Mouse (Mus musculus) cerebellum, postnatal 10 days (tissue): ENCODE measurements around the gene Prkar2a.

Source experiments
- DNase-seq, 2 experiments: peaks; one replicate each; pipeline ENCODE4 v3.0.0; 2021; ENCODE audit warnings: mixed read lengths in 2 of 2

Prkar2a gene

DNA sequence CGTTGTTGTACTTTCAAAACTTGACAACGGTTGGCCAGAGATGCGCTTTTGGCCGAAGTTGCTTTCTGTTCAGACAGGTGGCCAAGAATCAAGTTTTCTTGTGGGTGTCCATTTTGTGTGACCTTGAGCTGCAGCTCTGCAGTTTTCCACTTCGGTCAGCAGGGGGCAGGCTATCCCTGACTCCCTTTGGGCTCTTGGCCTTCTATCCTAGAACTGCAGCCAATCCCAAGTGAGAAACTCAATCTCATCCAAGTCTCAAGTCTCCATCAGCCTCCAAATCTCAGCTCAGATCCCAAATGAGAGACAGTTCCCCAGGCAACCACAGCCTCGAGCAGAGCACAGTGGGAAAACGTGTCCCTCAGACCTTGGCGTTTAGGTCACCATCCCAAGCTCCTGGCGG, 64.2 kb downstream of the Prkar2a start:
- peak; percentile 86 to 88 for DNase-seq

DNA sequence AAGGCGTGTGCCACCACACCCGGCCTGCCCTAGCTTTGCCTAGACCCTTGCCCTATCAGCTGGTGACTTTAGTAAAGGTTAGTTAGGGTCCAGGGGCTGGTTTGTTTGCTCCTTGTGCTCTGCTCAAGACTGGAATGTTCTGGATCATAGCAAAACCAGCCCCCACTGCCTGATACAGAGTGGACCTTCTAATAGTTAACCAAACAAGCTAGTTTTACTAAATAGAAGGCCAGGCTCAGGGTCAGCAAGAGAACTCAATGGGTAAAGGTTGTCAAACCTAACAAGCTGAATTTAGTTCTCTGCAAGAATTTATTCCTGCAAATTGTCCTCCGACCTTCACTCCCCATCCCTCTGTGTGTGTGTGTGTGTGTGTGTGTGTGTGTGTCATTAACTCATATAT, 64.9 kb downstream of the Prkar2a start:
- no peak for DNase-seq

DNA sequence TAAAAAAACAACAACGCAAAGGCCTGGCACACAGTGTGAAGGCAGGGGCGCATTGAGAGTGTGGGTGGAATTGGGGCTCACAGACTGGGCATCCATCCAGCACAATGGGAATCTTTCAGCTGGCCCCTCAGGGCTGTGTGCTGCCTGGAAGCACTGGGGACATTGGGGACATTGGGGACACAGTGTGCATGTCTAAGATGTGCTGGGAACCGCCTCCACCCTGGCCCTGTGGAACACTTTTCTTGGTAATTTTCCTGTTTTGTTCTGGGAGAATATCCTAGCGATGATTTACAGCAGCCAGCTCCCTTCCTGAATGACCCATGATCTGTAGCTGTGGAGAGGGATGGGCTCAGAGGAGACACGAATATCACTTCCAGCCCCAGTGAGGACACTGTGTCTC, 65.3 kb downstream of the Prkar2a start:
- DNase-seq: peak in 1 of 2 experiments; percentile 44

DNA sequence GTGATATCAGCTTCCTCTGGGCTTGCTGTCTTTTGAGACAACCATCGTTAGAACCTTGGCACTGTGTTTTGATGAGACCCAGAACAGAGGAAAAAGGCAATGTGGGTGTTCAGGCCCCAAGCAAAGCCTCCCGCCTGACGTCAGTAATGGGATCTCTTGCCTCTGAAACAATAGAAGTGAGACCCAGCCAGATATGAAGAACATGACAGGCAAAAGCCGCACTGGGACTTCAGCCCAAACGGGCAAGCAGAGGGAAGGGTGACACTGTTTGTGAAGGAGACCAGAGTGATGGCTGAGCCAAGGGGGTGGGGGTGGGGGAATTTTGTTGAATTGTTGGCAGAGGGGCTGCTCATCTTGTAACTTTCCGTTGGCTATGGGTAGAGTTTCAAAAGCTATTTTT, 68.3 kb downstream of the Prkar2a start:
- no peak for DNase-seq

DNA sequence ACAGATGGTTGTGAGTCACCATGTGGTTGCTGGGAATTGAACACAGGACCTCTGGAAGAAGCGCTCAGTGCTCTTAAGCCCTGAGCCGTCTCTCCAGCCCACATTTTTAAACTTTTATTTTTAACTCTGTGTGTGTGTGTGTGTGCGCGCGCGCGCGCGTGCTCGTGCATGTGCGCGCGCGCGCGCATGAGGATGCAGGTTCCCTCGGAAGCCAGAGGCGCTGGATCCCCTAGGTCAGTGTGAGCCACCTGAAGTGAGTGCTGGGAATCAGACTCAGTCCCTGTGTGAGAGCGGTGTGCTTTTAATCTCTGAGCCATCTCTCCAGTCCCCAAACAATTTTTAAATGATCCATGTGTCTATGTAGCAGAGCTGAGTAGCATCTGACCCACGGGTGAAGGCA, 70.0 kb downstream of the Prkar2a start:
- DNase-seq: no peak

DNA sequence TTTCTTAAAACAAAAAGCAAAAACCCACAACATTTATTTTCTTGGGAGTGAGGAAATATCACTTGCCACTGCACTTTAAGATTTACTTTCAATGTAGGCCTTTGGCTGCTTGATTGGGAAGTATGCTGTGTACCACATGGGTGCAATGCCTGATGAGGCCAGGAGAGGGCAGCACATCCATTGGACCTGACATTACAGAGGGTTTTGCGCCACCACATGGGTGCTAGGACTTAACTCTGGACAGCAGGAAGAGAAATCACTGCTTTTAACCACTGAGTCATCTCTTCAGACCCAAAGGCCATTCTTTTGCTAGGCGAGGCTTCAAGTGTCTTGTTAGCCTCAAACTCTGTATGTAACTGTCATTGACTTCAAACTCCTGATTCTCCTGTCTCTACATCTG, 70.7 kb downstream of the Prkar2a start:
- peak; percentile 69 to 75 for DNase-seq

DNA sequence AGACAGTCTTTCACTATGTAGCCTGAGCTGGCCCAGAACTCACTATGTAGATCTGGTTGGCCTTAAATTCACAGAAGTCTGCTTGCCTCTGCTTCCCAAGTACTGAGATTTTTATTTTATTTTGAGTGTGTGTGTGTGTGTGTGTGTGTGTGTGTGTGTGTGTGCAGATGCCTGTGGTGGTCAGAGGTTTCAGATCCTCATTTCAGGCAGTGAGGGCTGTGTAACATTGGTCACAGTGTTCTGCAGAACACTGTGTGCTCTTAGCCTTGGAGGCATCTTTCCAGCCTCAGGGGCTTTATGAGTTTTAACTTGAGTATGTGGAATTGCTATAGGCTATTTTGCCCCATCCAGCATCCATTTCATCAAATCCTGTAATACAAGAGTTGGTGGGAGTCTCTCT, 72.4 kb downstream of the Prkar2a start:
- DNase-seq: no peak

DNA sequence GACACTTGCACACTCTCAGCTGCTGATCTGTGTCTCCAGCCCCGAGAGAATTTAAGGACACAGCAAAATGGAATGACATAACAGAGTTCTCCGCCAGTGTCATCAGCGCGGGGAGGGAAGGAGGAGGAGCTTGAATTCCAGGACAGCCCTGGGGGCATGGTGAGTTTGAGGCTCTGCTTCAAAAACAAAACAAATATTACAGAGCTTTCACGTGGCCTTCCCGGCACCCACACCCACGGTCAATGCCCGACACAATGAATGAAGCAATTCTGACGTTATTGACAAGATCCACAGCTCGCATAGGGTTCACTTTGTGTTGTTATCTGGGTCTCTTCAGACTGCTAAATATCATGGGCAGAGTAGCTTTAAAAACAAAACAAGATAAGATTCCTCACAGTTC, 75.9 kb downstream of the Prkar2a start:
- DNase-seq: no peak

DNA sequence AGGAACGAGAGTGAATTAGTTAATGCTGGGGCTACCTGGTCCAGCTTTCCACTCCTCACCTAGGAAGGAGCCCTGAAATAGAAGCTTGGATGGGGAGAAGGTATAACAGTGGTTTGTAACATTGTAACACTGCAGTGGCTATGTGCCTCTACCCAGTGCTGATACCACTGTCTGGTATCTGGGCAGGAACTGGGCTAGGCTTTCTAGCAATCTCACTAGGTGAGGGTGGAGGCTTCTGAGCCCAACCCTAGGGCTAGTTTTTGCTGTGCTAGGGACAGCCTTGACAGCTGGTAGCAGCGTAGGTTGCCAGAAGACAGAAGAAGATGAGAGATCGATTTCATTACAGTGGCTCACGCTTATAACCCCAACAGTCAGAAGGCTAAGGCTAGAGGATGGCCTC, 87.5 kb downstream of the Prkar2a start:
- no peak for DNase-seq

DNA sequence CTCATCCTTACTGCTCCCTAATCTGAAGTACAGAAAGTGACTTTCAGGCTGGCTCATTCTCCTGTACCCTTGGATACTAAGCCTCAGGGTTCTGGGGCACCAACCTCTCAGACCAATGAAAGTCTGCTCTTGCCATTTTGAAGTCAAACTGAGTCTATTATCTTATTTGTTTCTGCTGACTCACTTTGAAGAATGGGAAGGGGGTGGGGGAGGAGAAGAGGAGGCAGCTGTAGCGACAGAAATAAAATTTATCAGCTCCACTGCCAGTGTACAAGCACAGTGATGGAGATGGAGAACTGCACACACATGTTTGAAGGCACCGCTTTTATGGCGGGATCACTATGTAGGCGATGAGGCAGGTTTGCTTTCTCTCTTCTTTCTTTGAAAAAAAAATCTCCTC, 88.2 kb downstream of the Prkar2a start:
- no peak for DNase-seq

DNA sequence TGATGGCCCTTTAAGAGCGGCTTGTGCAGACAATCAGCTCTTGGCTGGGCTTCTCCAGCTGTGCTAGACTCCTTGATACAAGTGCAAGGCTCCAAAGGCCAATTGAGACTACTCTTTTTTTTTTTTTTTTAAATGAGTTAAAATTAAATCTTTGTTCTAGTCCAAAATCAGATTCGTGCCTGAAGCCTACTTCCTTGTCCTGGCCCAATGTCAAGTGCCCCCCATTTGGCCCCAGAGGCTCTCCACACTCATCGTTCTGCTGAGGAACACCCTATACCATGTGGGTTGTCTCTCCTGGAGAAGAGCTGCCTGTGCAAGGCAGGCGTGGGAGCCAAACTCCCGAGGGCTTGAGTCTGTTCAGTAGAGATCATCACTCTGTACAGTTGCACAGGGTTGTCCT, 91.8 kb downstream of the Prkar2a start:
- no peak for DNase-seq

DNA sequence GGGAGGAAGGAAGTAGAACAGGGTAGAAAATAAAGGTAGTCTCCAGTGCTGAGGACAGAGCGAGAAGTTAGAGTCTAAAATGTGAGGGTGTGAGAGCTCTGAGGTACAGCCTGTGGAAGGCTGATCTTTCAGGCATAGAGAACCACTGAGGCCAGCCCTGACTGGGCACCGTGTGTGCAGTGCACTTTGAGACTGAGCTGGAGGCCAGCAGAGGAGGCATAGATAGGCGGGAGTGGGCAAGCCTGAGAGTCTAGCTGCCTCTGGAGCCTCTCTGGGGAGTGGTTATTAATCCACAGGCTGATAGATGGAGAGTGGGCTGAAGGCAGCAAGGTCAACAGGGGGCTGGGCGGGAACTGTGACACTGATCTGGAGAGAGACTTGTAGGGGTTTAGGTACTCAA, 92.8 kb downstream of the Prkar2a start:
- DNase-seq: no peak

DNA sequence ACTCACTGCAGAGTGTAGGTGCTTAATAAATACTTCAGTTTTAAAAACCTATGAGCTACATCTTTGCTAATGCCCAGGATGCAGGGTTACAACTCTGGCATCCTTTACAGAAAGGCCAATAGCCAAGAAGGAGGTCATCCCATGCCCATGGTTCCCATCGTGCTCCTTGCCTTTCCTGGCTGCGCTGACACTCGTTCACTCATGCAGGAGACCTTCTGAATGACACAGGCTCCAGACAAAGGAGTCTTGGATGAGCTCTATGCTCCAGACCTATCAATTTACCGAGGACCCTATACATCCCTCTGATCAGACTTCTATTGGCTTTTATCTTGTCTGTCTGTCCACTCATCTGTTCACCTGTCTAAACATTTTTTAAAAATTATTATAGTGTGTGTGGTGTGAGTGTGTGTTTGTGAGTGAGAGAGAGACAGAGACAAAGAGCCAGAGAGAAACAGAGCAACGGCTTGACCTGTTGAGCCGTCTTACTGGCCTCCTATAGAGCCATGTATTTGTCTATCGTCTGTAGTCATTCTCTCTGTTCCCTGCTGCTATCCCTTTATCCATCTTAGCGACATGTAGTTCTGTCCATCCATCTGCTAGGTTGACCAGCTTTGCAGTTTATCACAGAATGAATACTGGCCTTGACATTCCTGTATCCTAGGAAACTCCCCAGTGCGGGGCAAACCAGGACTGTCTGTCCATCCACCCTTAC, 93.9 kb downstream of the Prkar2a start:
- DNase-seq: peak; percentile 60 to 69

DNA sequence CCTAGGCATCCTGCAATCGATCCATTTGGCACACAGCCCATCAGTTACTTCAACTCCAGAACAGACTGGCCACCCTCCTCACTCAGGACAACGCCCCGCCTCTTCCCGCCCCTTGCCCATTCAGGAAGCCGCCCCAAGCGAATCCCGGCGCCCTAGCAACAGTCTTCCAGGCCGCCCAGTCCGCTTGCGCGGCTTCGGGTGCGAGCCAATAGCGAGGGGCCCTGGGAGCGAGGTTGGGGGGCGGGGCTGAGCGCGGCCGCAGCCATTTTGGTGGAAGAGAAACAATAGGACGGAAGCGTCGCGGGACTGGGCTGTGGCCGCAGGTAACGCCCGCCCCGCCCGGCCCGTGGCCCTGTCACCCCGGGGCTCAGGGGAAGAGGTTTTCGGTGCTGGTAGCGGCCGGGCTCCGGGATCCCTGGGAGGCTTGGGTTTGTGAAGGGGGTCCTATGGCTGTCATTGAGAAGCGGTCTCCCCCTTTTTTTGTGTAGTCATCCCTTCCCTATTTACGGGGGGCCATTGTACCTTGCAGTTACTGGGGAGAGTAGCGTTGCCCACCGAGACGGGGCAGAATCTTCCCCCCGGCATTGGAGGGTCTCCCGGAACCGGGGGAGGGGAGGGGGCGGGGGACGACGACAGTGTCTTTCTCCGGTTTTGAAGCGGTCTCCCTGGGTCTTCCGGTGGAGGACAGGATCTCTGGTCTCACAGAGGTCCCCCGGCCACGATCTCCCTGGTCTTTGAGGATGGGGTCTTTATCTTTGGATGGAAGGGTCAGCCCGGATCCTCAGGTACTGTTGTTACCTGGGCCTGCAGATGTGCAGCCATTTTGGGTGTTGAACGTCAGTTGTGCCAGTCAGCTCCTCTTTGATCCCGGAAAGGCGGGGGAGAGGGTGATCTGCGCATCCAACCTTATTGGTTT, 94.7 kb downstream of the Prkar2a start, which contains the start of gene Ip6k2:
TSS of gene Ip6k2 (plus strand) at position 249 of the 916 bp plus-strand sequence.
- peak; percentile 99 for DNase-seq

DNA sequence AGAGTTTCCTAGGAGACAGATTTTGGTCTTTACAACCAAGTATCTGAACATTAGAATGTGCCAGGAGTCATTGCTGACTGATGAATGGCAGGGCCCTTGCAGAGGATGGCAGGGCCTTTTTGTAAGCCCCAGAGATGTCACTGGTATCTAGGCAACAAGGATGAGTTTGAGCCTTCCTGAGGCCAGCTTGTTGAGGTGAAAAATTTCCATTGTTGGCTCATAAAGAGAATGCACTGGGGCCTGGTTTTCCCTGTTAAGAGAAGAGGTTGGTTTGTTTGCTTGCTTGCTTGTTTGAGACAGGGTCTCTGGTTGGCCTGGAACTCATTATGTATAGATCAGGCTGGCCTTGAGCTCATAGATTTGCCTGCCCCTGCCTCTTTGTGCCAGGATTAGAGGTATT, 96.3 kb downstream of the Prkar2a start:
- DNase-seq: no peak

DNA sequence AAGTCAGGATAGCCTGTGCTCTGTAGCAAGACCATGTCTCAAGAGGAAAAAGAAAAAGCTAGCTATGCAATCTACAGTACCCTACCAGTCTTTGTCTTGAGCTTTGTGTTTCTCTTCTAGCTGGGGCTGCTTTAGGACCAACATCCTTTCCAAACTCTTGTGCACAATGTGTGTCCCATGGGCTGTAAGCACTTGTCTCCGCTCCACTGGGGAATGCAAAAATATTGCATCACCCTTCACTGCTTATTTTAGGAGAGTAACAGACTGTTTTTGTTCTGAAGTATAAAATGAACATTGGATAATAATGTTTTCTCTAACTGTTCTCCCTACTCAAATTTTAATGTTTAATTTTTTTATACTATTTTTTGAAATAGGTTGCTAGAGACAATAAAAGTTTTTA, 97.4 kb downstream of the Prkar2a start:
- no peak for DNase-seq

DNA sequence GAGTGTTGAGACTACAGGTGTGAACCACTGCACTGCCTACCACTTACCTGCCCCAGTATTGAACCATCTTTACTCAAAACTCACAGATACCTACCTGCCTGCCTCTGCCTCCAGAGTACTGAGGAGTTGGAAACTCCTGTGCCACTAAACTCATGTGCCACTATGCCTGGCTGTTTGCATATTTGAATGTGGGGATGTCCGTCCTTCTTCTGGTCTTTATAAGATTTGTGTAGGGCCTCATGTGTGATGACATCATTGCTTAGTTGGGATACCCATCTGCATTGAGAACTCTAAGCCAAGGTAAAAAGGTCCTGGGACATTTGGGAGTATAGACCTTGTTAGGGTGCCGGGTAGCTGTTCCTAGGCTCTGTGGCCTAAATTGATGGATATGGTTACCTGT, 98.0 kb downstream of the Prkar2a start:
- no peak for DNase-seq

DNA sequence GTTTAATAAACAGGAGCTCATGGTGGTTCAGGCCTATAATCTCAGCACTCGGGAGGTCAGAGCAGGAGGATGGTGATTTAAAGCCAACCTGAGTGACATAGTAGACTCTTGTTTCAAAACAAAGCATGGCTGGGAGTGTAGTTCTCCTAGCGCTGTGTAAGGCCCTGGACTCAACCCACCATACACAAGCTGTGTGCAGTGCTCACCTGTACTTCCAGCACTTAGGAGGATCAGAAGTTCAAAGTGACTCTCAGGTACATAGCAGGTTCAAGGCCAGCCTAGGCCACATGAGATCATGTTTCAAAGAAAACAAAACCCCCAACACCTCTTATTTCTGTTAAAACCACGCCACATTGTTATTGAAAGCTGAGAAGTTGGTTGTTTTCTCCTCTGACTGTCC, 99.6 kb downstream of the Prkar2a start:
- no peak for DNase-seq

DNA sequence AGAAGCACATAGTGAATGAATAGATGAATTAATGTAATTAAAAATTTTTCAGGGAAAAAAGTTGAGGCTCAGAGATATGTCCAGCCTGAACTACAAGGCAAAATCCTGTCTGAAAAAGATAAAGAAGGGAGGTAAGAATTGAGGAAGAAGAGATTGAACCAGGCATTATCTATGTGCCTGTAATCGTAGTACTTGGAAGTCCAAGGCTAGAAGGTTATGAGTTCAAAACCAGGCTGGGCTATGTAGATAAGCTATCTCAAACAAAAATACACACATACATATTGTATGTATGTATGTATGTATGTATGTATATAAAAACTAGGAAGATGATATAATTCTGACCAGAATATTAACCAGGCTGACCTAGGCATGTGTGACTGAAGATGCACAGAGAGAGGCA, 103.2 kb downstream of the Prkar2a start:
- no peak for DNase-seq

DNA sequence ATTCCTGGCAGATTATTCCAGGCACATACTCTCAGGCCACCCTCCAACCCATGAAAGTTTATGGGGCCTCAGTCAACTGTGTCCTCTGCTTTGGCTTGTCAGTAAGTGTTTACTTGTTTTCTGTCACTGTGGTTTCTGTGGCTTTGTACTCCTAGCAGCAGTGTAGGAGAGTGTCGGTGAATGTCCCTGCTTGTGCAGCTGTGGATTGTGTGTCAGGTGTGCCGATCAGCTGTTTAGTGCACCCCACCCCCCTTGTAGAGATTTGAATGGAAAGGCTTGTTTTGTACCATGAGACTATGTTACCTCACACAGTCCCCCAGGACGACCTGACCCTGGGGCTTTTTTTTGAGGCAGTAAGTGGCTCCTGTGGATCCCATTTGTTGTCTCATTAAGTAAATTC, 103.6 kb downstream of the Prkar2a start:
- DNase-seq: no peak

DNA sequence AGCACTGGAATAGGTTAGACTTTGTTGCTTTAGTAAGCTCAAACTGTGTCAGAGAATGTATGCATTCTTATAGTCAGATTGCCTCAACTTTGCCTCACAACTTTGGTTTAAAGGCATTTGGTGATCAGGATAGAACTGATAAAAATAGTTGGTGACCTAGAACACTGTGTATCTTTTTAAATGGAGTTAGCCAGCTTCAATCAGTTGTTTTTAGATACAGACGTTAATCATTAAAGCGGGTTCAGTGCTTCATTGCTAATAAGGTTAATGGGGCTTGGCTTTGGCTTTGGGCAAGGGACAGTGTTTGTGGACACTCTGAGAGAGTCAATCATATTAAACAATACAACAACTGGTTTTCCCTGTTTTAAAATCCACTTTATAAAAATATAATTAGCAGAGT, 106.2 kb downstream of the Prkar2a start:
- DNase-seq: no peak

DNA sequence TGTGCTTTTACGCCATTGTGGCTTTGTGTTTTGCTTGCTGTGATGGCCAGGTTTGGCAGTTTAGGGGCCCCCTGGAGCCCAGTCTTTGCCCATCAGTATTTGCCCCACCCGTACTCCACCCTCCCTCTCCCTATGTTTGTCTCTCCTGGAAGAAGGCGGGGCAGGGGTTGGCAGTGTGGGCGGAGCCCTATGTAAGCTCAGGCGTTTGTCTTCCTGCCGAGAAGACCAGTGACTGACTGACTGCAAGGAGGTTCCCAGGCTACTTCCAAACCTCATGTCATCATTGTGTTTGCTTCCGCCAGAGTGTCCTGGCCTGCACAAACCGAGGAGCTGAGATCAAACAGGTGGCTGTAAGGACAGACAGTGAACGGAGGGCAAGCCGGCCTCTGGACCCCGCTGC, 106.6 kb downstream of the Prkar2a start:
- DNase-seq: peak; percentile 33 to 37

DNA sequence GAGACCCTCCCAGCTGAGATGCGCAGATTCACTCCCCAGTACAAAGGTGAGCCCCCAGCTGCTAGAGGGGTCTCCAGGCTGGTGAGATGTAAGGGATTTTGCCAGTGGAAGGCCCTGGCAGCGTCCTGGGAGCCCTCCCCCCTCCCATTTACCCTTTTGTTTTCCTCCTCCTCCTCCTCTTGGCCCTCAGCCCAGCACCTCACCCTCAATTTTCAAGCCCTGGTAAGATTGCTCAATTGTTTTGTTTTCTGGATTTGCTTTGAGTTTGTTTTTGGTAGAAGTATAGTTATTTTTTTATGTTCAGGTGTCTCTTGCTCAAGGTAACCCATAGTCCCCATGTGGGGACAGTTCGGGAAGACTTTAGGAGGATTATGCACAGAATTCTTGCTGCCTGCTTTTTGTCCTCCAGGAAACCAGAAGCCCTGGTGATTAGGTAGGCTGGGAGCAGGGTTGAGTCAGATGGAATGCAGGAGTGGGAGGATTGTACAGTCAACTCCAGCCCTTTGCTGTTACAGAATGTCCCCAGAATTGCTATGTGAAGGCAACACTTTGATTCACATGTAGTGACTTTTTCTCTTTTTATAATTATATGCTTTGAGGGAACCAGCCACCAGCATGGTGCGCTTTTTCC, 107.4 kb downstream of the Prkar2a start:
- DNase-seq: no peak

DNA sequence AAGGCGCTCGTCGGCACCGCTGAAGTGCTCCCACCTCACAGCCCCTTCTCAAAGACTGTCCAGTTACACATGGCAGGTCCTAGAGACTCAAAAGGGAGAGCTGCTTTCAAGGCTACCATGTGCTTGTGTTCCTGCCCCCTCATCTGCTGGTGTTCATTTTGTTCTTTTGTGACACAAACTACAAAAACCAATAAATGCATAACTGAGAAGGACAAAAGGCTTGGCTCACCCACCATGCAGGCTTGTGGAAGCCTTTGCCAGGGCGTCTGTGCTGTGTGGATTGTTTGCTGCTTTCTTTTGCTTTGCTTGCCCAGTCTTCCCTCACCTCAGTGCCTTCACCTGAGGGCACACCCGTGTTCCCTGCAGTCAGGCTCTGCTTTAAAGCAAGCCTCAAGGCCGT, 108.4 kb downstream of the Prkar2a start:
- no peak for DNase-seq
